Mouse (Mus musculus): ENCODE measurements around the gene Abcf1. TPM values are rescaled to one million over a fixed set of nuclear protein-coding genes. Genes with fewer than 3 reads are reported as not detected.
"Not testable (repeated sequence)": the region's sequence is repeated elsewhere in the genome, so short reads cannot be mapped to it uniquely, and the experiment has no call there.

The Abcf1 gene
- 94.0 and 94.7 TPM in 2 replicates for polyA plus RNA-seq (2015; fragmentation: Nextera tagmentation; extraction: Ambion mirVana)

DNA sequence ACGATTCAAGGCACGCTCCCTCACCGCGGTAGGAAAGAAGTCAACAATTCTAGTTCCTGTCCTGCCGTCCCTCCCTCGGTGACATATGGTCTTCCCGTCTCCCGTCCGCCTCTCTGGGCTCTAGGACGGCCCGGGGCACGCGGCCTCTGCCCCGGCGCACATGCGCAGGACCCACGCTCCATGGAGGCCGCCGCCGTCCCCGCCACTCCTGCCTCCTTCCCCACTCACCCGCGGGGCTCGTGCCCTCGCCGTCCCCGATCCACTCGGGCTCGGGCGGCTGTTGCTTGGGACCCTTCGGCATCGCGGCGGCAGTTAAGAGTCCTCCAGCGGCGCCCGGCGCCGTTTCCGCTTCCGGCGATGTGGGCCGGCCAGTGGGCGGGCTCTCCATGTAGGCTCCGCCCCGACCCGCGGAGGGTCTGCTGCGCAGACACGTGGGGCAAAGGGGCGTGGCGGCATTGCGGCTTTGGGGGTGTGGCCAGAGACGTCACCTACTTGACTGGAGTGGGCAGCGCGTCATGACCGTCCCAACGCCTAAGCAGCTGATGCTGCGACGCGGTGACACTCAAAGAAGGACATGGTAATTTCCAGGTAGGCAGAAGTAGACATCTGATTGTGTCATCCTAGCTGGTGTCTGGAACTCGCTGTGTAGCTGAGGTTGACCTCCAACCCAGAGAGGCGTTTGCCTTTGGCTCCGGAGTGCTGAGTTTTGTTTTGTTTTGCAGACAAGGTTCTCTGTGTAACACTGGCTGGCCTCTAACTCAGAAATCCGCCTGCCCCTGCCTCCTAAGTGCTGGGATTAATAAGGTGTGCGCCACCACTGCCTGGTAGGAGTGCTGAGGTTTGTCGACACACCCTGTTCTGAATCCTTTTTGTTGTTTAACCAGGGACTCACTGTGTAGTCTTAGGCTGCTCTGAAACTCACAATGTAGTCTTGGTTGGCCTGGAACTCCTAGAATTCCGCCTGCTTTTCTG, at the start of gene Abcf1:
Gene Abcf1 (minus strand): TSS at position 344 of the 972 bp plus-strand sequence.
- H3K4me2 ChIP-seq = peak within 1 kb of the TSS; percentile 78
- H3K27ac ChIP-seq = peak within 1 kb of the TSS; percentile 83
- H3K9ac ChIP-seq = peak within 1 kb of the TSS; percentile 90
- no peaks in the 10 kb centered on the region for H3K27me3 ChIP-seq (replicated peaks)
- H3K4me3 ChIP-seq (replicated peaks) = peak within 1 kb of the TSS; percentile 98
- H3K4me1 ChIP-seq = peaks cover 13% of the 10 kb centered on the region
- H3K9me3 ChIP-seq = no peaks in the 10 kb centered on the region
- under 1% methylated on average over 68 of the region's 68 CpGs for WGBS
- peak; percentile 94 for ATAC-seq (ENCODE audit: insufficient read depth, low FRiP score, low read depth)
- H3K36me3 ChIP-seq = peaks cover 13% of the 10 kb centered on the region; the same call in 1 of the 2 replicates

- Histone ChIP-seq H3K9ac (no peak overlapping the region), H3K36me3 (peaks cover 10% of the 10 kb centered on the region; the same call in 1 of the 2 replicates), H3K9me3 (no peaks in the 10 kb centered on the region), H3K4me3 (replicated peaks) (no peak overlapping the region), H3K27ac (no peak overlapping the region), H3K27me3 (replicated peaks) (no peaks in the 10 kb centered on the region), H3K4me1 (peaks cover 3% of the 10 kb centered on the region; the same call in 1 of the 2 replicates), H3K4me2 (no peak overlapping the region)
- no peak for ATAC-seq (ENCODE audit: insufficient read depth, low FRiP score, low read depth)
- 56% methylated on average over 2 of the region's 2 CpGs for WGBS
These were observed 49.4 kb upstream of the Abcf1 start for GRCm38 (mm10) chr17:36018979-36019378.

GRCm38 (mm10) chr17:36017046-36017445, 47.5 kb upstream of the Abcf1 start:
- no peak for ATAC-seq (ENCODE audit: insufficient read depth, low FRiP score, low read depth)
- Histone ChIP-seq H3K27me3 (replicated peaks) (no peaks in the 10 kb centered on the region), H3K9me3 (no peaks in the 10 kb centered on the region), H3K36me3 (peaks cover 10% of the 10 kb centered on the region; the same call in 1 of the 2 replicates), H3K4me1 (no peaks in the 10 kb centered on the region), H3K9ac (no peak overlapping the region), H3K27ac (no peak overlapping the region), H3K4me2 (no peak overlapping the region), H3K4me3 (replicated peaks) (no peak overlapping the region)
- WGBS = 86% methylated on average over 5 of the region's 5 CpGs

DNA sequence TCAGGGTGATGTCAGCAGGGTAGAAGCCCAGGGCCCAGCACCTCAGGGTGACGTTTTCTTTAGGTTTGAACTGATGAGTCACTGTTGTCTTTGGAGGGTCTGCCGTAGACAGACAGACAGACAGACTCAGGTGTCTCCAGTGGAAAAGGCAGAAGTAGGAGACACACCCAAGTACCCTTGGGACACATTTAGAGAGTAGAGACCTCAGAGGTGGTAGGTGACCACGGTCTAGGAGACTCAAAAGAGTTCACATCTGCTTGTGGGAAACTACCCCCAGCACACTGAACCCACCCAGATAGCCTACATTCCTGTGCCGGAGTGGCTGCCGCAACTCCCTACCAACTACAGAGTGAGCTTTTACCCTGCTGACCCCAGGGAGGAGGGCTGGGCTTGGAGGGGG, 45.4 kb upstream of the Abcf1 start:
- Histone ChIP-seq H3K9me3 (no peaks in the 10 kb centered on the region), H3K9ac (no peak overlapping the region), H3K4me3 (replicated peaks) (no peak overlapping the region), H3K4me1 (no peaks in the 10 kb centered on the region), H3K4me2 (no peak overlapping the region), H3K27ac (no peak overlapping the region), H3K27me3 (replicated peaks) (no peaks in the 10 kb centered on the region), H3K36me3 (peaks cover 10% of the 10 kb centered on the region; the same call in 1 of the 2 replicates)
- ATAC-seq (ENCODE audit: insufficient read depth, low FRiP score, low read depth) = no peak
- WGBS = 88% methylated on average over 5 of the region's 5 CpGs

- H3K36me3 ChIP-seq; ATAC-seq (ENCODE audit: insufficient read depth, low FRiP score, low read depth); H3K4me3 ChIP-seq (replicated peaks); H3K9ac ChIP-seq; H3K27ac ChIP-seq; H3K27me3 ChIP-seq (replicated peaks); H3K4me2 ChIP-seq; H3K9me3 ChIP-seq; H3K4me1 ChIP-seq: not testable (repeated sequence)
- WGBS = 94% methylated on average over 7 of the region's 7 CpGs
These were observed 34.8 kb upstream of the Abcf1 start for GRCm38 (mm10) chr17:36004409-36004808.

GRCm38 (mm10) chr17:36003331-36003730, 33.8 kb upstream of the Abcf1 start:
- Histone ChIP-seq H3K9ac (no peak overlapping the region), H3K4me1 (no peaks in the 10 kb centered on the region), H3K27me3 (replicated peaks) (no peaks in the 10 kb centered on the region), H3K9me3 (no peaks in the 10 kb centered on the region), H3K36me3 (0 out of 2 replicates have a peak, but pooled peaks cover 10% of the 10 kb centered on the region), H3K27ac (no peak overlapping the region), H3K4me2 (no peak overlapping the region), H3K4me3 (replicated peaks) (no peak overlapping the region)
- no peak for ATAC-seq (ENCODE audit: insufficient read depth, low FRiP score, low read depth)
- WGBS = 92% methylated on average over 7 of the region's 7 CpGs

DNA sequence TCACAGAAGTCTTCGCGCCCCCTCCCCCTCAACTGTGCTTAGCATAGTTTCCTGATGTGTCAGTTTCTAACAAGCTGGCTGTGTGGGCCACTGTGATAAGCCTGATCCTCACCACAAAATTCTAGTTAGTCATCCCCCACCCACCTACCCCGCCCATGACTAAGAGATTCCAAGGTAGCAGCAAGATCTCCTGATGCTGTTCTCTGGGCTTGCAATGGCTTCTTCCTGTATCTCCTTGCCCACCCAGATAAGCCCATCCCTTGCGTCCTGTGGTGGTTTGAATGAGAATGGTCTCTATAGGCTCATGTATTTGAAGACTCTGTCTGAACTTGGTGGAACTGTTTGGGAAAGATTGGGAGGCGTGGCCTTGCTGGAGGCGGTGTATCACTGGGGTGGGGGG, 32.4 kb upstream of the Abcf1 start:
- Histone ChIP-seq H3K4me3 (replicated peaks) (no peak overlapping the region), H3K27me3 (replicated peaks) (no peaks in the 10 kb centered on the region), H3K4me2 (no peak overlapping the region), H3K36me3 (0 out of 2 replicates have a peak, but pooled peaks cover 10% of the 10 kb centered on the region), H3K9ac (no peak overlapping the region), H3K9me3 (no peaks in the 10 kb centered on the region), H3K27ac (no peak overlapping the region), H3K4me1 (no peaks in the 10 kb centered on the region)
- peak; percentile 63 for ATAC-seq (ENCODE audit: insufficient read depth, low FRiP score, low read depth)
- 92% methylated on average over 6 of the region's 6 CpGs for WGBS

GRCm38 (mm10) chr17:36001121-36001897, 31.7 kb upstream of the Abcf1 start:
- Histone ChIP-seq H3K4me3 (replicated peaks) (no peak overlapping the region), H3K4me2 (no peak overlapping the region), H3K9me3 (no peaks in the 10 kb centered on the region), H3K27ac (no peak overlapping the region), H3K4me1 (no peaks in the 10 kb centered on the region), H3K27me3 (replicated peaks) (no peaks in the 10 kb centered on the region), H3K36me3 (0 out of 2 replicates have a peak, but pooled peaks cover 7% of the 10 kb centered on the region), H3K9ac (no peak overlapping the region)
- ATAC-seq (ENCODE audit: insufficient read depth, low FRiP score, low read depth) = no peak
- 86% methylated on average over 12 of the region's 12 CpGs for WGBS

DNA sequence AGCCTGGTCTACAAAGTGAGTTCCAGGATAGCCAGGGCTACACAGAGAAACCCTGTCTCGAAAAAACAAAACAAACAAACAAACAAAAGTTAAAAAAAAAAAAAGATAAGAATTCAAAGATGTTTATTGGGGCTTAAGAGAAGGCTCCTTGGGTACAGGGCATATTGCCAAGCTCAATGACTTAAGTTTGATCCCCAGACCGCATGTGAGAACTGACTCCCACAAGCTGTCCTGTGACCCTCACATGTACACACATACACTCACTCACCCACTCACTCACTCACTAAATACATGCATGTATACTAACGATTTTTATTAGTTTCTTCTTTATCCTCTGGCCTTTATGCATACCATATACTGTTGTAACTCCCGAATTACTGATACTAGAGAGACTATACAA, 30.8 kb upstream of the Abcf1 start:
- H3K36me3 ChIP-seq = no peaks in the 10 kb centered on the region
- H3K9ac ChIP-seq = no peak overlapping the region
- H3K27me3 ChIP-seq (replicated peaks) = no peaks in the 10 kb centered on the region
- H3K4me3 ChIP-seq (replicated peaks) = no peak overlapping the region
- no peak for ATAC-seq (ENCODE audit: insufficient read depth, low FRiP score, low read depth)
- WGBS = 72% methylated on average over 4 of the region's 4 CpGs
- no peak overlapping the region for H3K4me2 ChIP-seq
- H3K27ac ChIP-seq = no peak overlapping the region
- H3K4me1 ChIP-seq = 0 out of 2 replicates have a peak, but pooled peaks cover 2% of the 10 kb centered on the region
- H3K9me3 ChIP-seq = no peaks in the 10 kb centered on the region

DNA sequence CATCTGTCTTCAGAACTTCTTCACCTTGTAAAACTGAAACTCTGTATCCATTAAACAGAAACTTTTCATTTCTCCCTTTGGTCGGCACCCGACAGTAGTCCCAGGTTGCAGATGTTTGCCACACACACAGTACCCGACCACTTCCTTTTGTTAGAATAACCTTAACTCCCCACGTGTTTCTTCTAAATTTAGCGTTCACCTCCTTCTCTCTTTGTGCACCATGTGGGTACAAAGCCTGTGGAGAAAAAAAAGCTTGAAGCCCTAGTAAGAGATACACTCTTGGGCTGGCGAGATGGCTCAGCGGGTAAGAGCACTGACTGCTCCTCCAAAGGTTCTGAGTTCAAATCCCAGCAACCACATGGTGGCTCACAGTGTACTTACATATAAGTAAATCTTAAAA, 29.8 kb upstream of the Abcf1 start:
- Histone ChIP-seq H3K4me3 (replicated peaks) (no peak overlapping the region), H3K27ac (no peak overlapping the region), H3K4me2 (no peak overlapping the region), H3K27me3 (replicated peaks) (no peaks in the 10 kb centered on the region), H3K4me1 (0 out of 2 replicates have a peak, but pooled peaks cover 3% of the 10 kb centered on the region), H3K9ac (no peak overlapping the region), H3K9me3 (no peaks in the 10 kb centered on the region), H3K36me3 (no peaks in the 10 kb centered on the region)
- 83% methylated on average over 7 of the region's 7 CpGs for WGBS
- no peak for ATAC-seq (ENCODE audit: insufficient read depth, low FRiP score, low read depth)

GRCm38 (mm10) chr17:35998545-35999305, 29.2 kb upstream of the Abcf1 start:
- 81% methylated on average over 6 of the region's 6 CpGs for WGBS
- H3K4me1 ChIP-seq = 0 out of 2 replicates have a peak, but pooled peaks cover 3% of the 10 kb centered on the region
- no peak overlapping the region for H3K4me3 ChIP-seq (replicated peaks)
- H3K27ac ChIP-seq = no peak overlapping the region
- peak overlapping the region; percentile 10; the same call in 1 of the 2 replicates for H3K4me2 ChIP-seq
- H3K36me3 ChIP-seq = no peaks in the 10 kb centered on the region
- no peaks in the 10 kb centered on the region for H3K9me3 ChIP-seq
- no peak overlapping the region for H3K9ac ChIP-seq
- no peaks in the 10 kb centered on the region for H3K27me3 ChIP-seq (replicated peaks)
- no peak for ATAC-seq (ENCODE audit: insufficient read depth, low FRiP score, low read depth)

Data from stomach, embryonic 15.5 days (tissue).